Mouse (Mus musculus) embryo, embryonic 11.5 days (tissue): ENCODE data around the gene Lcn11.

ENCODE experiments used
- DNase-seq: peaks from one replicate; pipeline ENCODE4 v3.0.0-alpha.2; 2012; ENCODE audit warnings: low read depth, low spot score

Gene Lcn11

GRCm38 (mm10) chr2:25828344-25828947 lies 51.6 kb downstream of the Lcn11 start:
- no peak for DNase-seq
